Mouse (Mus musculus) effector memory CD4-positive, alpha-beta T cell, adult 5 months (primary cell): ENCODE results near the gene Zfp961. TPM values are rescaled to one million over a fixed set of nuclear protein-coding genes. Genes with fewer than 3 reads are reported as not detected.

Experiments
- polyA plus RNA-seq: library from polyadenylated mRNA; unstranded; fragments of 100-300 nt; shearing (Covaris generic); gene quantifications from one replicate; pipeline ENCODE4 v1.2.1, GENCODE M21; 2017

The Zfp961 gene
- polyA plus RNA-seq: 7.0 TPM

GRCm38 (mm10) chr8:71950482-71951221 lies at the start of gene Zfp961:
TSS of gene Zfp961 (plus strand) at chr8:71951038.

GRCm38 (mm10) chr8:71908309-71909261 lies 42.3 kb upstream of the Zfp961 start, which contains the start of the genes Zfp882 and Zfp617:
TSS of gene Zfp882 (plus strand) at chr8:71908608.
TSS of gene Zfp617 (plus strand) at chr8:71908635.

GRCm38 (mm10) chr8:72009473-72009872 lies 58.6 kb downstream of the Zfp961 start, which contains the start of gene Cyp4f18:
TSS of gene Cyp4f18 (minus strand) at chr8:72009626.

GRCm38 (mm10) chr8:72040918-72041317 lies 90.1 kb downstream of the Zfp961 start, which contains the start of gene Olfr372:
TSS of gene Olfr372 (plus strand) at chr8:72041218.

Other genes with a start within 250 kb of the Zfp961 start
- 3.0 TPM for gene B3gnt3, start 249.2 kb upstream of the Zfp961 start, polyA plus RNA-seq
- 154 TPM for gene Fcho1, start 225.3 kb upstream of the Zfp961 start, polyA plus RNA-seq
- 3.6 TPM for gene Zfp709, start 69.0 kb upstream of the Zfp961 start, polyA plus RNA-seq
- 2.0 TPM for gene Zfp882, start 42.4 kb upstream of the Zfp961 start, polyA plus RNA-seq
- gene Zfp617, start 42.4 kb upstream of the Zfp961 start, polyA plus RNA-seq: 7.9 TPM
- not detected for gene Cyp4f18, start 58.6 kb downstream of the Zfp961 start, polyA plus RNA-seq
- not detected for gene Olfr372, start 90.2 kb downstream of the Zfp961 start, polyA plus RNA-seq
- gene Olfr373, start 132.1 kb downstream of the Zfp961 start, polyA plus RNA-seq: 0.67 TPM
- gene Olfr374, start 156.0 kb downstream of the Zfp961 start, polyA plus RNA-seq: 0.05 TPM
- 449 TPM for gene Tpm4, start 183.9 kb downstream of the Zfp961 start, polyA plus RNA-seq
- gene Rab8a, start 210.2 kb downstream of the Zfp961 start, polyA plus RNA-seq: 196 TPM
- gene Hsh2d, start 238.6 kb downstream of the Zfp961 start, polyA plus RNA-seq: 10.6 TPM